Mouse (Mus musculus): ENCODE results near the gene Fgb. TPM values are rescaled to one million over a fixed set of nuclear protein-coding genes. Genes with fewer than 3 reads are reported as not detected.
A peak's percentile ranks its signal among the peaks of the same experiment; 100 is the strongest.

Fgb gene
- polyA plus RNA-seq, 1 experiment from 2014 or later, result 13.7 TPM

DNA sequence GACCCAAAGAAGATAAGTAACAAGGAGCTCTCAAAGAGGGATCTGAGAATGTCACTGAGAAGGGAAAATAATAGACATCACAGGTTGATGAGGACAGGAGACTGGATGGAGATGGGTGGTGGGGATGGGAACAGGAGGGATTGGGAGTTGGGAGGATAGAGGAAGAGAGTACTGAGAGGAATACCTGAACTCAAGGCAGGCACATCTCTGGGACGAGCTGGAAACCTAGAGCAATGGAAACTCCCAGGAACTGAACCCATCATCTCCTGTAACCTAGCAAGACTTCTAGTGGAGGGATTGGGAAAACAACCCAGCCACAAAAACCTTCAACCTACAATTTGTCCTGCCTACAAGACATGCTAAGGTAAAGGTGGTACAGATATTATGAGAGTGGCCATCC is 33.4 kb downstream of the Fgb start:
- ATAC-seq, result no peak
- H3K4me3 ChIP-seq (ENCODE audit: low read length), result no peak overlapping the region
- no peaks in the 10 kb centered on the region for H3K27me3 ChIP-seq (replicated peaks; ENCODE audit: control insufficient read depth, insufficient read depth, low read length)
- no peaks in the 10 kb centered on the region for H3K36me3 ChIP-seq (ENCODE audit: control insufficient read depth, insufficient read depth, low read length)
- H3K27ac ChIP-seq (ENCODE audit: low read length), result no peak overlapping the region
- no peaks in the 10 kb centered on the region for H3K4me1 ChIP-seq (ENCODE audit: control insufficient read depth, insufficient read depth, low read length)
- 86% methylated on average over 1 of the region's 1 CpGs for WGBS
- H3K9ac ChIP-seq (ENCODE audit: low read depth, low read length), result no peak overlapping the region
- no peaks in the 10 kb centered on the region for H3K9me3 ChIP-seq (ENCODE audit: control insufficient read depth, low read length)
- no peak overlapping the region for H3K4me2 ChIP-seq (ENCODE audit: low read depth, low read length)

DNA sequence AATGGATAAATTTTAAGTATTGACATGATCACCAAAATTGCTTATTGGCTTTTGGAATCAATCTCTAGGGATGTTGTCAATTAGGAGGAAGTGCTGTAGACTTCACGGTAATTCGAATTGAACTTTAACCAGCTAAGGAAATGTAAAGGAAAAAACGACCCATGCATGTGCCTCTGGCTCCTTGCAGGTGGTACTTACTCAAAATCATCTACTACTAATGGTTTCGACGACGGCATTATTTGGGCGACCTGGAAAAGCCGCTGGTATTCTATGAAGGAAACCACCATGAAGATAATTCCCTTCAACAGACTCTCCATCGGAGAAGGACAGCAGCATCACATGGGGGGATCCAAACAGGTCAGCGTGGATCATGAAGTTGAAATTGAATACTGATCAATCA is 35.7 kb downstream of the Fgb start:
- Histone ChIP-seq H3K27ac (ENCODE audit: low read length) (no peak overlapping the region), H3K4me3 (ENCODE audit: low read length) (no peak overlapping the region), H3K9me3 (ENCODE audit: control insufficient read depth, low read length) (no peaks in the 10 kb centered on the region), H3K27me3 (replicated peaks; ENCODE audit: control insufficient read depth, insufficient read depth, low read length) (no peaks in the 10 kb centered on the region), H3K36me3 (ENCODE audit: control insufficient read depth, insufficient read depth, low read length) (no peaks in the 10 kb centered on the region), H3K4me2 (ENCODE audit: low read depth, low read length) (no peak overlapping the region), H3K4me1 (ENCODE audit: control insufficient read depth, insufficient read depth, low read length) (no peaks in the 10 kb centered on the region), H3K9ac (ENCODE audit: low read depth, low read length) (no peak overlapping the region)
- WGBS, result 87% methylated on average over 10 of the region's 10 CpGs
- no peak for ATAC-seq

DNA sequence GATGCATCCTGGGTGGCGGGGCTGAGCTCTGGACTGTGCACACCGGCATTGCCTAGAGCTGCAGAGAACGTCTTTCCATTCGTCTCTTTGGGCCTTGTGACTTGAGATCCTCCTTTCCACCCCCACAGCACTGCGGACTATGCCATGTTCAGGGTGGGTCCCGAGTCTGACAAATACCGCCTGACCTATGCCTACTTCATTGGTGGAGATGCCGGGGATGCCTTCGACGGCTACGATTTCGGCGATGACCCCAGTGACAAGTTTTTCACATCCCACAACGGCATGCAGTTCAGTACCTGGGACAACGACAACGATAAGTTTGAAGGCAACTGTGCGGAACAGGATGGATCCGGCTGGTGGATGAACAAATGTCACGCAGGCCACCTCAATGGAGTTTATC is 37.0 kb downstream of the Fgb start:
- H3K9ac ChIP-seq (ENCODE audit: low read depth, low read length), result no peak overlapping the region
- WGBS, result 94% methylated on average over 19 of the region's 19 CpGs
- H3K27ac ChIP-seq (ENCODE audit: low read length), result no peak overlapping the region
- no peak overlapping the region for H3K4me2 ChIP-seq (ENCODE audit: low read depth, low read length)
- no peaks in the 10 kb centered on the region for H3K27me3 ChIP-seq (replicated peaks; ENCODE audit: control insufficient read depth, insufficient read depth, low read length)
- H3K4me1 ChIP-seq (ENCODE audit: control insufficient read depth, insufficient read depth, low read length), result no peaks in the 10 kb centered on the region
- no peak overlapping the region for H3K4me3 ChIP-seq (ENCODE audit: low read length)
- no peaks in the 10 kb centered on the region for H3K36me3 ChIP-seq (ENCODE audit: control insufficient read depth, insufficient read depth, low read length)
- no peaks in the 10 kb centered on the region for H3K9me3 ChIP-seq (ENCODE audit: control insufficient read depth, low read length)
- ATAC-seq, result no peak

DNA sequence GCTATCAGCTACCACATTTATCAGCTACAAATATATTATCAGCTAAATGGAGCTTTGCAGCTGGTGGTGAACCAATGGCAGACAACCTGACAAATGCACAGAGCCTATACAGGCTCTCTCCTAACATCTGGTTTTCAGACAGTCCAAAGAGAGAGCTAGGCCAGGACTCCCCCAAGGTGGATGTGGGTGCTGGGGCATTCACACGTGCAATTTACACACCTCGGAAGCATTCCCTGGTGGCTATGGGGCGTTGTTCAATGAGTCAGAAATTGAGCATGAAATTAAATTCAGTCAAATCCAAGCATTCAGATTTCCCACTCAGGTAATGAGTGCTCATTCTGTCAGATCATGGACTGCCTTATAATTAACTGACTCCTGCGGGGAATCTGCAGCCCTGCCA is 38.1 kb downstream of the Fgb start:
- Histone ChIP-seq H3K9me3 (ENCODE audit: control insufficient read depth, low read length) (no peaks in the 10 kb centered on the region), H3K4me3 (ENCODE audit: low read length) (no peak overlapping the region), H3K9ac (ENCODE audit: low read depth, low read length) (no peak overlapping the region), H3K4me2 (ENCODE audit: low read depth, low read length) (no peak overlapping the region), H3K4me1 (ENCODE audit: control insufficient read depth, insufficient read depth, low read length) (no peaks in the 10 kb centered on the region), H3K27ac (ENCODE audit: low read length) (no peak overlapping the region), H3K36me3 (ENCODE audit: control insufficient read depth, insufficient read depth, low read length) (no peaks in the 10 kb centered on the region), H3K27me3 (replicated peaks; ENCODE audit: control insufficient read depth, insufficient read depth, low read length) (no peaks in the 10 kb centered on the region)
- ATAC-seq, result no peak
- 80% methylated on average over 4 of the region's 4 CpGs for WGBS

DNA sequence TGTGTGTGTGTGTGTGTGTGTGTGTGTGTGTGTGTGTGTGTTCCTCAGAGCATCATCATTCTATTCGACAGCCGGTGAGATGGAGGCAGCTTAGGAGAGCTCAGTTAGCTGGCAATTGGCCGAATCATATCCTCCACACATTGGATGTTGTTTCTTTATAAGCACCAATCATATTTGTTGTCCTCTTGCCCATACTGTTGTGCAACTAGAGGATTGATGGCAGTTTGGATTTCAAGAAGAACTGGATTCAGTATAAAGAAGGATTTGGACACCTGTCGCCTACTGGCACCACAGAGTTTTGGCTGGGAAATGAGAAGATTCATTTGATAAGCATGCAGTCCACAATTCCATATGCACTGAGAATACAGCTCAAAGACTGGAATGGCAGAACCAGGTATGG is 38.5 kb downstream of the Fgb start:
- Histone ChIP-seq H3K9ac (ENCODE audit: low read depth, low read length) (no peak overlapping the region), H3K27me3 (replicated peaks; ENCODE audit: control insufficient read depth, insufficient read depth, low read length) (no peaks in the 10 kb centered on the region), H3K4me2 (ENCODE audit: low read depth, low read length) (no peak overlapping the region), H3K36me3 (ENCODE audit: control insufficient read depth, insufficient read depth, low read length) (no peaks in the 10 kb centered on the region), H3K9me3 (ENCODE audit: control insufficient read depth, low read length) (no peaks in the 10 kb centered on the region), H3K27ac (ENCODE audit: low read length) (no peak overlapping the region), H3K4me1 (ENCODE audit: control insufficient read depth, insufficient read depth, low read length) (no peaks in the 10 kb centered on the region), H3K4me3 (ENCODE audit: low read length) (no peak overlapping the region)
- 90% methylated on average over 4 of the region's 4 CpGs for WGBS
- ATAC-seq, result no peak

DNA sequence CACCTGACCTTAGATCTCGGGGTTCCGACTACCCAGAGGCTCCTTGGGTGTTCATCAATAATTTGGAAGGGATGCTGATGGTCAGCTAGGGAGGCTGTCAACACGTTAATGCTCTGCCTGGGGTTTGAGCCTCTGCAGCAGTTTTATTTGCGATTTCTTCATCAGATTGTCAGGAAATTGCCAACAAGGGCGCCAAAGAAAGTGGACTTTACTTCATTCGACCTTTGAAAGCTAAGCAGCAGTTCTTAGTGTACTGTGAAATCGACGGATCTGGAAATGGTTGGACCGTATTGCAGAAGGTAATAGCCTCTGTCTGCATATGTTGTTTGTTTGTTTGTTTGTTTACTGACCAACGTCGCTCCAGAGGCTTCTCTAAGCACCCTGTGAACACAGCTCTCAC is 39.4 kb downstream of the Fgb start:
- ATAC-seq, result no peak
- Histone ChIP-seq H3K36me3 (ENCODE audit: control insufficient read depth, insufficient read depth, low read length) (no peaks in the 10 kb centered on the region), H3K4me3 (ENCODE audit: low read length) (no peak overlapping the region), H3K4me2 (ENCODE audit: low read depth, low read length) (no peak overlapping the region), H3K9ac (ENCODE audit: low read depth, low read length) (no peak overlapping the region), H3K9me3 (ENCODE audit: control insufficient read depth, low read length) (no peaks in the 10 kb centered on the region), H3K27me3 (replicated peaks; ENCODE audit: control insufficient read depth, insufficient read depth, low read length) (no peaks in the 10 kb centered on the region), H3K4me1 (ENCODE audit: control insufficient read depth, insufficient read depth, low read length) (no peaks in the 10 kb centered on the region), H3K27ac (ENCODE audit: low read length) (no peak overlapping the region)
- WGBS, result 72% methylated on average over 11 of the region's 11 CpGs

DNA sequence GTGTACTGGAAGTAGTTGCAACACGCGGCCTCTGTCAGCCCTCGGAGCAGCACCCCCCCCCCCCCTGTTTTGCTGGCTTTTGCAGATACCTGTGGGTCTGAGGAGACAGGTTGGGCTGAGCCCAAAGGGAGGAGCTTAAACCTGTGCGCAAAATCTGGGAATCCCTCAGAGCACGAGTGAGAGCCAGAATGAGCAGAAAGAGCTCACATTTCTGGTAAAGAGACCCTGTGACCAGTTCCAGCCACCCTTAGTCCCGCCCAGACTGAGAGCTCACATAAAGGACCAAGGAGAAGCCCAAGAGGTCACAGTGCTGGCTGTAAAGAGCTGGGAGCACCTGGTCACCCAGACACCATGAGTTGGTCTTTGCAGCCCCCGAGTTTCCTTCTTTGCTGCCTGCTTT is 42.1 kb downstream of the Fgb start, which contains the start of gene Fgg:
Gene Fgg (plus strand): TSS at position 168 of the 400 bp plus-strand sequence.
- no peaks in the 10 kb centered on the region for H3K36me3 ChIP-seq (ENCODE audit: control insufficient read depth, insufficient read depth, low read length)
- no peak within 1 kb of the TSS for H3K4me3 ChIP-seq (ENCODE audit: low read length)
- no peak within 1 kb of the TSS for H3K9ac ChIP-seq (ENCODE audit: low read depth, low read length)
- H3K4me2 ChIP-seq (ENCODE audit: low read depth, low read length), result no peak within 1 kb of the TSS
- H3K27me3 ChIP-seq (replicated peaks; ENCODE audit: control insufficient read depth, insufficient read depth, low read length), result no peaks in the 10 kb centered on the region
- no peaks in the 10 kb centered on the region for H3K9me3 ChIP-seq (ENCODE audit: control insufficient read depth, low read length)
- no peaks in the 10 kb centered on the region for H3K4me1 ChIP-seq (ENCODE audit: control insufficient read depth, insufficient read depth, low read length)
- no peak within 1 kb of the TSS for H3K27ac ChIP-seq (ENCODE audit: low read length)
- ATAC-seq, result 0 out of 2 replicates have a peak, but pooled peaks have one; percentile 21
- WGBS, result 50% methylated on average over 7 of the region's 7 CpGs

DNA sequence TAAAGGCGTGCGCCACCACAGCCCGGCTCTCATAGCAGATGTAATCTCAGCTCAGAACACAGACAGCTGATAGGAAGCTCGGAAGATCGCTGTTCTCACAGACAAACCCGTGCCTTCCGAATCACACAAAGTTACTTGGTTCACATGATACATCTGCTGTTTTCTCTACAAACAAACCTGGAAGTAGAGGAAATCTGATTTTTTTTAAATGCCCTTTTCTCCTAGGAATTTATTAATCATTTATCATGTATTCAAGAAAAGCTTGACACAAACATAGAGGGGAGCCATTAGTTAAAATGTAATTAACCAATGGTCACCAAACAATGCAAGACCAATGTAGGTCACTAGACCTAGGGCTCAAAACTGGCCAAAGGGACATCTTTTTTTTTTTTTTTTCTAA is 44.9 kb downstream of the Fgb start:
- Histone ChIP-seq H3K9me3 (ENCODE audit: control insufficient read depth, low read length) (no peaks in the 10 kb centered on the region), H3K9ac (ENCODE audit: low read depth, low read length) (no peak overlapping the region), H3K4me1 (ENCODE audit: control insufficient read depth, insufficient read depth, low read length) (0 out of 2 replicates have a peak, but pooled peaks cover under 1% of the 10 kb centered on the region), H3K27me3 (replicated peaks; ENCODE audit: control insufficient read depth, insufficient read depth, low read length) (no peaks in the 10 kb centered on the region), H3K27ac (ENCODE audit: low read length) (no peak overlapping the region), H3K36me3 (ENCODE audit: control insufficient read depth, insufficient read depth, low read length) (no peaks in the 10 kb centered on the region), H3K4me2 (ENCODE audit: low read depth, low read length) (no peak overlapping the region), H3K4me3 (ENCODE audit: low read length) (no peak overlapping the region)
- WGBS, result 94% methylated on average over 7 of the region's 7 CpGs
- no peak for ATAC-seq

DNA sequence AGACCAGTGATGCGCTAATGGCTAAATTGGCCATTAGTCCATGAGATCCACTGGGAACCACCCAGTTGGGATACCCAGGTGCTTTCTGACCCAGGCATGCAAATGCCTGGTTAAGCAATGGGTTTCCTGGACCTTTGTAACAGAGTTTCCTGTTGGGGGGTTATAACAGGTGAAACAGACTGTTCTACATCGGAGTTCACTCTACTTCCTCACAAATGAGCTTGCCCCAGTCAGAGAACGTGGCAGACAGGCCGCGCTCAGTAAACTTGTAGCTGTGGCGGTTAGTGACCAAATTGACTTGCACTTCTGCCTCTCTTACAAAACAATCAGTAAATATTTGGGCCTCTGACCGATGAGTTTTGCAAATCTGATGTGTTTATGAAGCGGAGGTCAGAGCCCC is 46.6 kb downstream of the Fgb start:
- Histone ChIP-seq H3K27me3 (replicated peaks; ENCODE audit: control insufficient read depth, insufficient read depth, low read length) (no peaks in the 10 kb centered on the region), H3K4me1 (ENCODE audit: control insufficient read depth, insufficient read depth, low read length) (0 out of 2 replicates have a peak, but pooled peaks cover 2% of the 10 kb centered on the region), H3K27ac (ENCODE audit: low read length) (no peak overlapping the region), H3K4me3 (ENCODE audit: low read length) (no peak overlapping the region), H3K9me3 (ENCODE audit: control insufficient read depth, low read length) (no peaks in the 10 kb centered on the region), H3K36me3 (ENCODE audit: control insufficient read depth, insufficient read depth, low read length) (no peaks in the 10 kb centered on the region), H3K9ac (ENCODE audit: low read depth, low read length) (no peak overlapping the region), H3K4me2 (ENCODE audit: low read depth, low read length) (no peak overlapping the region)
- no peak for ATAC-seq
- 88% methylated on average over 8 of the region's 8 CpGs for WGBS

DNA sequence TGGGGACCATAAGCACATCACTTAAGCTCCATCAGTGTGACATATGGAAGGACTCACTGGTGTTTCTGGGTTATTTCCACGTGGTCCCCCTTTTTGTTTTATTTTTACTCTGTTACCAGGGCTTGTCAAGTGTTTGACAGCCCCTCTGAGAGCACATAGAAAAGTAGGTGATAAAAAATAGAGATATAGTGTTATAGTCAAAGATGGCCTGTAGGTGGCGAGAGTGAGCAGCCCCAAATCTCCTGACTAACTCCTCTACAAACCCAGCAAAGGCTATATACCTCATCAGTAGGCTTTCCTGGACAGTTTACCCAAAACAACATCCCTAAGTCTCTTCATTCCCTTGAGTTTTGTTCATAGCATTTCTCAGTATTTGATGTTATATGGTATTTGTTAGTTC is 47.5 kb downstream of the Fgb start:
- 0 out of 2 replicates have a peak, but pooled peaks cover 2% of the 10 kb centered on the region for H3K4me1 ChIP-seq (ENCODE audit: control insufficient read depth, insufficient read depth, low read length)
- no peak overlapping the region for H3K4me2 ChIP-seq (ENCODE audit: low read depth, low read length)
- H3K9ac ChIP-seq (ENCODE audit: low read depth, low read length), result no peak overlapping the region
- H3K27me3 ChIP-seq (replicated peaks; ENCODE audit: control insufficient read depth, insufficient read depth, low read length), result no peaks in the 10 kb centered on the region
- no peak overlapping the region for H3K4me3 ChIP-seq (ENCODE audit: low read length)
- H3K36me3 ChIP-seq (ENCODE audit: control insufficient read depth, insufficient read depth, low read length), result no peaks in the 10 kb centered on the region
- no peak overlapping the region for H3K27ac ChIP-seq (ENCODE audit: low read length)
- ATAC-seq, result no peak
- no peaks in the 10 kb centered on the region for H3K9me3 ChIP-seq (ENCODE audit: control insufficient read depth, low read length)
- WGBS, result 3% methylated on average over 2 of the region's 2 CpGs

Measured in intestine, embryonic 16.5 days (tissue).